Mouse (Mus musculus): ENCODE data around the gene Lpxn.
A peak's percentile ranks its signal among the peaks of the same experiment; 100 is the strongest.

The Lpxn gene

DNA sequence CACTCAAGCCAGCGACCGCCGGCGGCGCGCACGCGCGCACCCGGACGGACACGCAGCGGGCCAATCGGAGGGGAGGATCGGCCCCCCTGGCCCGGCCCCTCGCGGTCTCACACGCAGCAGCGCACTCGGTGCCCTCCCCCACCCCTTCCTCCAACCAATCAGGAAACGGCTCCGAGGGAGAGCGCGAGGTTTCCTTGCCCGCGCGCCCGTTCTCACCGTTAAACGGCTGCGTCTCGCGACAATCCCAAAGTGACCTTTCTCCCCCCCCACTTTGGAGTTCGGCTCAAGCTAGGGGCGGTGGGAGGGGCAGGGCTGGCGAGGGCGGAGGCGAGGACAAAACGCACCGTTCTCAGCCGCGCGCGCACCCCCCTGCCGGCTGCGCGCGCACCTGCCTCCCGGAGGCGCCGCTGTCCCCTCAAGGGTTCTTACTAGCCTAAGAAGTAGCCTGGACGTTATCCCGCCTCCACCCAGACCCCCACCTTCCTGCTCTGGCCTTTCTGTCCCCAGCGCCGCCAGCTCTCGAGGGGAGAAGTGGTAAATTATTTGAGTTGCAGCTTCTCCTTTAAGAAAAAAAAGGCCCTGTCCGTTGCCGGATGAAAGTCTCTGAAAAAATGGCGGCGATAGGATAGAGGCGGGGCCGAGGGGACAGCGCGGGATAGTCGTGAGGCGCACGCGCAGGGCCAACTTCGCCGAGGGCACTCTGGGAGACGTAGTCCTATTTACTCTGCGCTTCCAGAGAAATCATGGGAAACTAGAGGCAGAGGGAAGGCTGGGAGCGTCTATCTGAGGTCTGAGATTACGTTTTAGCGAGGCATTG, at the start of gene Lpxn, which contains the start of gene Zfp91:
Gene Lpxn (plus strand): TSS at position 683 of the 817 bp plus-strand sequence.
Gene Zfp91 (minus strand): TSS at position 616 of the 817 bp plus-strand sequence.
- DNase-seq (ENCODE audit: low read depth, low spot score): peak; percentile 98

DNA sequence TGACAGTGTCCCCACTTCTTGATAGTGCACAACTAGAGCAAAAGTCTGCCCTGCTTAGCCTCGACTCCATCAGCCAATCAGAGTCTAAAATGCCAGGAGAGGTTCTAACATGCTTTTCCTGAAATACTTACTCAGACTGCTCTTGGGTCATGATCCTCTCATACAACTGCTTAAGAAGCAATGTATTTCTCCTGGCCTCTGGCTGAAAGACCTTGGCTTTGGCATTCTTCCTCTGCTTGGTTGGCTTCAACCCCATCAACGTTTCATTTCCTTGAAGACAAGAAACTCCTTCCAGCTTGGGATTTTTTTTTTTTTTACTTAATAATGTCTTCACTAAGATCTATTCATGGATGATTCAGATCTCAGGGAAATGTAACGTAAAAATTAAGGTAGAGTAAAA, 39.7 kb upstream of the Lpxn start:
- no peak for DNase-seq (ENCODE audit: low read depth, low spot score)

DNA sequence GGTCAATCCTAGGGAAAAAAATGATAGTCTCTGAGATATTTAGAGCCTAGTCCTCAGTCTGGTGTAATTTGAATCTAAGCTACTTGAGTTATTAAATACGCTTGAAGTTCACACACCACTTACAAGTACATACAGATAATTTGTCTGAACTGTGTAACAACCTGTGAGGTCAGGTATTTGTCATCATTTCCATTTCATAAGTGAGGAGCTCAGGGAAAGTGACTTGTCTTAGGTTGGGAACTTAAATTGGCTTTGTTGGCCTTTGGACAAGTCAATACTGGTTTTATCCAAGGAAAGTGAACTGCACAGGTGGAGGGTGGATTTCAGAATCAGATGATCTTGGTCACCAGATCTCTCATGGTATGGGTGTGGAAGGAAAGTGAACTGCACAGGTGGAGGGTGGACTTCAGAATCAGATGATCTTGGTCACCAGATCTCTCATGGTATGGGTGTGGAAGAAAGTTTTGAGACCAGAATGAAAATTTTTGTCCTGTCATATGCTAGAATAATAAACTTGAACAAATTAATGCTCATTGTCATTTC, 37.0 kb upstream of the Lpxn start:
- DNase-seq (ENCODE audit: low read depth, low spot score): no peak

- DNase-seq (ENCODE audit: low read depth, low spot score): peak; percentile 37
These were observed 36.3 kb upstream of the Lpxn start for GRCm38 (mm10) chr19:12759656-12760055.

DNA sequence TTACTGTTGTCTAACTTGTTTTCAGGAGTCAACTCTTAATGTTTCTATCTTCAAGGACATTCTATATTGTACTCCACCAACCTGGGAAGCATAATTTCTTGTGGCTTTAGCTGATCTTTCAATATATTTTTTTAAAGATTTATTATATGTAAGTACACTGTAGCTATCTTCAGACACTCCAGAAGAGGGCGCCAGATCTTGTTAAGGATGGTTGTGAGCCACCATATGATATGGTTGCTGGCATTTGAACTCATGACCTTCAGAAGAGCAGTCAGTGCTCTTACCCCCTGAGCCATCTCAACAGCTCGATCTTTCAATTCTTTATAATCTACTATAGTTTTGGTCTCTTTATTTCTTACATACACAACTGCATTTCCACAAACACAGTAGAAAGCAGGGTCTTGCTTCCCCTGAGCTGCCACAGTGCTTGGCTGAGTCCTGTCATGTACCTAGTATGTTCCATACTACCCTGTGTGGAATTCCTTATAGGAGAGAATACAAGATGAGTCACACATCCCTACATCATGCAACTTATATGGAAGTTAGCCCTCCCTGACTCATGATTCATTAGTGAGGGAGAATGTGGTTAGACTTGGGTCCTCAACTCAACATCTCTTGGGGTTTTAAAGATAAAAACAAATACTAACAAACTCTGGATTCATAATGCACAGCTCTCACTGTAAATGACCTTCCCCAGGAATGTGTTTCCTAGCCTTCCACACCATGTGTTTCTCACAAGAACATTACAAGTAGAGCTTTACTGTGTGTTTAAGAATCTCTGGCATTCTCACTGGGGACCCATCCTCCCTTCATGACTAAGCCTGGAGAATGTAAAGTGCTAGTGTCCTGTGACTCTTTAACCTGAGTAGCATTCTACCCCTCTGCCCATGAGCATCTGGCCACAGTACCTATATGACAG, 33.5 kb upstream of the Lpxn start:
- no peak for DNase-seq (ENCODE audit: low read depth, low spot score)

DNA sequence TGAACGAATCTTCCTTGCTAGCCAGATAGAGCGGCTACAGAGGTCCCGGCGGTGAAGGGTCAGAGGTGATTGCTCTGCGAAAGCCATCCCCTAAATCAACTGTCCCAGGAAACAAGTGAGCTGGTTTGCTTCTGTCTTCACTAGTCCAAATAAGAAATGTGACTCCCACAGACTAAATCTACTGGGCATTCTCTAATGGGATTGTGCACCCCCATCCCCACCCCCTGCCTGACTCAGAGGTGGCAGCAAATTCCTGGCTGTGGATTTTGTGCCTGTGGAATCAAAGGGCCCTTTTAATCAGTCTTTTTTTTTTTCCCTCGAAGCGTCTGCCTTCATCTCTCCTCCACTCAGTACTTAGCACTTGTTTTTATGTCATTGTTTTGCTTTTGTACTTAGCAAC, 30.7 kb upstream of the Lpxn start, which contains the start of gene Cntf:
Gene Cntf (minus strand): TSS at position 325 of the 400 bp plus-strand sequence.
- DNase-seq (ENCODE audit: low read depth, low spot score): no peak

GRCm38 (mm10) chr19:12770888-12771287, 25.1 kb upstream of the Lpxn start:
- no peak for DNase-seq (ENCODE audit: low read depth, low spot score)

DNA sequence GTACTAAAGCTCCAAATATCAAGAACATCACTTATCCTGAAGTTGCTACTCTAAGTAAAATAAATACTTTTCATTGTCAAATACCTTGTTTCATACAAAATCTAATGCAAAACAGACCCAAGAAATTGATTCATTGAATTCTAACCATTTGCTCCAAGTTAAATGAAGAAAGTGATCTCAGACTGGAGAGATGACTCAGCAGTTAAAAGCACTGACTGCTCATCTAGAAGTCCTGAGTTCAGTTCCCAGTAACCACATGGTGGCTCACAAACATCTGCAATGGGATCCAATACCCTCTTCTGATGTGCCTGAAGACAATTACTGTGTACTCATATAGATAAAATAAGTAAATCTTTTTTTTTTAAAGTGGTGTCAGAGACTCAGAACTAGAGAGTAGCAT, 15.6 kb upstream of the Lpxn start:
- no peak for DNase-seq (ENCODE audit: low read depth, low spot score)

DNA sequence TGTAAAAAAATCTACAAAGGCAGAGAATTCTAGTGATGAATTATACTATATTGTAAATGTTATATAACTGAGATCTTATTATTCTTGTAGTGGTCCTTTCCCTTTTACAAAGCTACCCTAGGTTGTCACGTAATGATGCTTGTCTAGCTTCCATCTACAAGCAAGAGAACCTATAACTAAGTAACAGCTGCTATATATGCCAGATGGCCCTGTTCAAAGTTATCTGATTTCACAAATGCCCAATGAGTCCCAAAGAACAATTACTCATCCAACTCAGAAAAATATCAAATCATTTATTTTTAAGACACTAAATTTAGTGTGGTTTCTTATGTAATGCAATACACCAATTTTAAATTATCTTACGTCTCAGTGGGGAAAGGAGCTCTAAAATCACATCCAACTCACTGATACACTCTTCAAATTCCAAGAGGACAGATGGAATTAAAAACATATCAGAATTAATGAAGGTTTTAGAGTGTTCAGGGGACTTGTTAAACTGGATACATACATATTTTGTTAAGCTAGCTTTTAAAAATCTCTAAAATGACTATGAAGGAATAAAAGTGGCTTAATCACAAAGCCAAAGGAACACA, 9.1 kb upstream of the Lpxn start:
- DNase-seq (ENCODE audit: low read depth, low spot score): no peak

DNA sequence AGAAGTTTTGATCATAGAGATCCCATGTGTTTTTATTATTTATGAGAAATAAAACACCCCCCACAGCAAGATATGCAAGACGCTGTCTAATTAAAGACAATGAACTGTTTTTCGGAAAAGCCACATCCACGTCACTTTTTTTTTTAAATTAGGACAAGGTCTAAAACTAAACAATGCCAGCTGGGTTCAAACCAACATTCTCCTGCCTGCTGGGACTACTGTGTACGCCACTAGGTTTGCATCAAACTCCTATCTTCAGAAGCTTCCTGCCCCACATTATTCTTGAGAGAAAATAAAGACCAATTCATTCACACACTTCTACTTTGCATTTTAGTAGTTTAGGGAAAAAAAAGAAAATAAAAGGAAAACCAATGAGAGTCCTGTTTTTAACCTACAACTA, 8.3 kb upstream of the Lpxn start:
- DNase-seq (ENCODE audit: low read depth, low spot score): no peak

DNA sequence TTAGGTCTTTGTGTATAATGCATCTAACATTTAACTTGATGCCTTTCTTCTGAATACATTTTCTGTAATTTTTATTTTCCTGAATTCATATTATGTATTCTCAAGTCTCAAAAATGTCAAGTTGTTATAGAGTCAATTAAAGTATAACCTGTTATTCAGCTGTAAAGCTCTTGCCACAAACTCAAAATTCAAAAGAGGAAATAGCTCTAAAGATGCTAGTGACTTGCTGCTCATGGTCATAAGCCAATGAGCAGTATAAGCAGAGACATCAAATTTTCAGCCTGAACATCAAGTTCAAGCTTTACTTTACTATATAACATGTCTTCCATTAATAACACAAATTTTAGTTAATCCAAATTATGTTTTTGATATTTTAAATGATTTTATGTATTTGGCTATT, 3.6 kb upstream of the Lpxn start:
- DNase-seq (ENCODE audit: low read depth, low spot score): no peak

DNA sequence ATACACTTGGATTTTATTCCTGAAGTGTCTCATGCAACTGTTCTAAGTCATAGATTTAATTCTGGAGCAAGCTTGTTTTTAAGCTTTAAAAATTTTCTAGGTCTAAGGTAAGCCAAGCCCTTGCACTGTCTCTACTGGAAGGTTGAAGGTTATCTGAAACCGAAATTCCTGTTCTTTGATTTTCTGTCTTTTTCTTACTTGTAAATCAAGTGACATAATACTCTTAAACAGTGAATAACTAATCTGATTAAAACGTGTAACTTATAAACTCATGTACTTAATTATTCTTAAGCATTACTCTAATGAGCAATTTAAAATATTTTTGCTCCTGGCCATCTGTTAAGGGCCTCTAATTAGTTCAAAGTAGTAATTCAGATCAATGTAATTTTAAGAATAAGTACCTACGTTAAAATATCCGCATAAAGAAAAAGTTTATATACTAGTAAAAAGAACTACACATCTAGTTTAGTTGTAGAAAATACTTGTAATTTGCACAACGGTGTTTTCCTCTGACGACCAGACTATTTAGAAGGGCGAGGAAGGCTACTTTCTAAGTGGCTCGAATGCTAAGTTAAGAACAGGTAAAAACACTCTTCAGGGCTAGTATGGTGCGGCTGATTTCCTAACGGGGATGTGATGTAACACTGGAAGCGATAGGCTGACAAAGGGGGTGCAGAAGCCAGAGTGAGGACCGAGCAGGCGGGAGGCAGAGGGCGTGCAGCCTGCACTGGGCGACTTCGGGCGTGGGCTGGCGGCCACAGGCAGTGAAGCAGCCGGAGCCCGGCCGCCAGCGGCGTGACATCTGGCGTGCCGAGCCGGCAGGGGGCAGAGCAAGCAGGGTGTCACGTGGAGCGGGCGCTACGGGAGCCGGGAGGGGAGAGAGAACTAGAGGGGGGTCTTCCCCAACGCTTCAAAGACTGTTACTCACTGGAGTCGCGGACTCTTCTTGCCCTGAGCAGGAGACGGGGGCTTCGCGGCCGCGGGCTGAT, 1.6 kb upstream of the Lpxn start:
- DNase-seq (ENCODE audit: low read depth, low spot score): peak; percentile 66

GRCm38 (mm10) chr19:12795110-12795509, 883 bp upstream of the Lpxn start:
- DNase-seq (ENCODE audit: low read depth, low spot score): peak; percentile 18

DNA sequence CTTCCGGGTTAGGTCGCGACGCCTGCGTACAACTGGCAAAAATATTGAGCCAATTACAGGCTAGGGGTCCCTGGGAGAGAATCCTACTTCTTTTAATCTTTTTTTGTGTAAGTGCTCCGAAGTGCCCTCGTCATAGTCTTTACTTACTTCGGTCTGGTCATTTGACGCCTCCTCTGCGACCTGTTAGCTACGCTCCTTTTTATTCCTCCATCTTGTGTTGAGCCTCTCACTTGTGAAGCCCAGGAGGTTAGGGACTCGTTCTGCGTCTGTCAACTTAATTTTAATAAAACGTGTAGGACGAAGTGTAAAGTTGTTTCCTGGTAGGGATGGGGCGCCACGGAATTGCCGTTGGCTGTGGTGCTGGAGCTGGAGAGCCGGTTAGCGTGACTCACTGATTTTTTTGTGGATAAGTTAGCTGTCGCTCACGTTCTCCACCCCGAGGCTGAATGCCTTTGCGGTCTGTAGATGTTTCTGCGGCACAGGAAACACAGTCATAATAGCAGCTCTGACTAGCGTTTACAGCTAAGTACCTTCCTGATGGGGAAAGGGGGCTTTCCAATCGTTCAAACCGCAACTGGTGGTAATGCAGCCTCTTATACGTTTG, 437 bp downstream of the Lpxn start:
- peak; percentile 29 for DNase-seq (ENCODE audit: low read depth, low spot score)

- DNase-seq (ENCODE audit: low read depth, low spot score): no peak
These were observed 1.1 kb downstream of the Lpxn start for GRCm38 (mm10) chr19:12797071-12797470.

DNA sequence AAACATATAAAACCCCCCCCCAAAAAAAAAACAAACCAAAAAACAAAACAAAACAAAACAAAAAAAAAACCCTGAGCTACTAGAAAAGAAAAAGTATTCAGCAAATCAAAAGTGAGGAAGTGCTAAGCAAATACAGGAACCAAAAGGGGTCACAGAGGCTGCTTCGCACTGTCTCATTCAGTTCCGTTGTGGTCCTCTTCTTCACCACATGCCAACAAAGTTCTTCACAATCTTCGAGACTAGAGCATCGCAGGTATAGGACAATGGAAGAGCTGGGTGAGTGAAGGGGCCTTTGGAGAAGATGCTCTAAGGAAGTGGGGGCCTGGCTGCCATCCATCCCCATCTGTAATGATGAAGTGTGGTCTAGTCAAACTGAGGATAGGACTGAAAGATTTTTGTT, 2.4 kb downstream of the Lpxn start:
- no peak for DNase-seq (ENCODE audit: low read depth, low spot score)

GRCm38 (mm10) chr19:12799081-12799480, 3.1 kb downstream of the Lpxn start:
- no peak for DNase-seq (ENCODE audit: low read depth, low spot score)

- no peak for DNase-seq (ENCODE audit: low read depth, low spot score)
These were observed 4.6 kb downstream of the Lpxn start for GRCm38 (mm10) chr19:12800621-12801020.

GRCm38 (mm10) chr19:12801046-12801445, 5.1 kb downstream of the Lpxn start:
- no peak for DNase-seq (ENCODE audit: low read depth, low spot score)

DNA sequence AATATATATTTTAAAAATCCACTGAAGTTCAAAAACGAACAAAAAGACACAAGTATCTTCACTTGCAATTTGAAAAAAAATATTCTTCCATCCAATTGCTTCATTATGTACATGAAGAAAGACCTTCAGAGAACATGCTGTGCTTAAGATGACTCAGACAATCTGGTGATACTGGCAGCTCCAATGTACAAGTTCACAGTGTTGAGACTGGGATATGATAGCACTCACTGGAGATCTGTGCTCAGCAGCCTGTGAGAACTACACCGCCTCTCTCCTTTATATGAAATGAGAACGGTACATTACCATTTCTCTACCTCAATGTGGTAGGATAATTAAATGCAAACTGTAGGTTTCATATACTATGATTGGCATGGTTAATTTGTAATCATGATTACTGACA, 6.8 kb downstream of the Lpxn start:
- no peak for DNase-seq (ENCODE audit: low read depth, low spot score)
